Mouse (Mus musculus) CD4-positive, CD25-positive, alpha-beta regulatory T cell, adult 2 months (primary cell): ENCODE measurements around the gene Gorasp2.

ENCODE experiments used
- DNase-seq: peaks from one replicate; pipeline ENCODE4 v3.0.0-alpha.2; 2012; ENCODE audit warnings: low read depth, low spot score

The Gorasp2 gene

GRCm38 (mm10) chr2:70661715-70662495 lies 529 bp downstream of the Gorasp2 start, which contains the start of gene Gm26558:
Gm26558 (minus strand) TSS chr2:70662108.
- peak; percentile 38 for DNase-seq

- peak; percentile 48 for DNase-seq
These were observed 2.4 kb downstream of the Gorasp2 start for GRCm38 (mm10) chr2:70663764-70664163.

GRCm38 (mm10) chr2:70667016-70667415 lies 5.6 kb downstream of the Gorasp2 start:
- DNase-seq = no peak

GRCm38 (mm10) chr2:70669241-70669640 lies 7.9 kb downstream of the Gorasp2 start:
- DNase-seq = no peak

- no peak for DNase-seq
These were observed 8.5 kb downstream of the Gorasp2 start for GRCm38 (mm10) chr2:70669896-70670295.

- DNase-seq = no peak
These were observed 11.1 kb downstream of the Gorasp2 start for GRCm38 (mm10) chr2:70672476-70672875.

- peak; percentile 41 for DNase-seq
These were observed 12.2 kb downstream of the Gorasp2 start for GRCm38 (mm10) chr2:70673445-70674126.

GRCm38 (mm10) chr2:70682324-70682723 lies 20.9 kb downstream of the Gorasp2 start:
- no peak for DNase-seq

- DNase-seq = no peak
These were observed 27.2 kb downstream of the Gorasp2 start for GRCm38 (mm10) chr2:70688454-70689078.

GRCm38 (mm10) chr2:70690195-70690594 lies 28.8 kb downstream of the Gorasp2 start:
- no peak for DNase-seq

GRCm38 (mm10) chr2:70695712-70696111 lies 34.3 kb downstream of the Gorasp2 start:
- DNase-seq = no peak

GRCm38 (mm10) chr2:70700851-70701250 lies 39.5 kb downstream of the Gorasp2 start:
- DNase-seq = no peak

GRCm38 (mm10) chr2:70701571-70701970 lies 40.2 kb downstream of the Gorasp2 start:
- DNase-seq = peak; percentile 46

GRCm38 (mm10) chr2:70702403-70702802 lies 41.0 kb downstream of the Gorasp2 start:
- no peak for DNase-seq

- no peak for DNase-seq
These were observed 47.8 kb downstream of the Gorasp2 start for GRCm38 (mm10) chr2:70708986-70709730.

GRCm38 (mm10) chr2:70710236-70710635 lies 48.9 kb downstream of the Gorasp2 start:
- DNase-seq = no peak

- no peak for DNase-seq
These were observed 49.5 kb downstream of the Gorasp2 start for GRCm38 (mm10) chr2:70710878-70711277.

- no peak for DNase-seq
These were observed 62.4 kb downstream of the Gorasp2 start for GRCm38 (mm10) chr2:70723610-70724243.

- DNase-seq = peak; percentile 38
These were observed 65.7 kb downstream of the Gorasp2 start for GRCm38 (mm10) chr2:70727089-70727488.

GRCm38 (mm10) chr2:70735534-70735933 lies 74.2 kb downstream of the Gorasp2 start:
- DNase-seq = no peak

GRCm38 (mm10) chr2:70736008-70736407 lies 74.6 kb downstream of the Gorasp2 start:
- DNase-seq = no peak
